Comparison of ENCODE assay signal across 8 mouse cellular contexts in the genomic region with DNA sequence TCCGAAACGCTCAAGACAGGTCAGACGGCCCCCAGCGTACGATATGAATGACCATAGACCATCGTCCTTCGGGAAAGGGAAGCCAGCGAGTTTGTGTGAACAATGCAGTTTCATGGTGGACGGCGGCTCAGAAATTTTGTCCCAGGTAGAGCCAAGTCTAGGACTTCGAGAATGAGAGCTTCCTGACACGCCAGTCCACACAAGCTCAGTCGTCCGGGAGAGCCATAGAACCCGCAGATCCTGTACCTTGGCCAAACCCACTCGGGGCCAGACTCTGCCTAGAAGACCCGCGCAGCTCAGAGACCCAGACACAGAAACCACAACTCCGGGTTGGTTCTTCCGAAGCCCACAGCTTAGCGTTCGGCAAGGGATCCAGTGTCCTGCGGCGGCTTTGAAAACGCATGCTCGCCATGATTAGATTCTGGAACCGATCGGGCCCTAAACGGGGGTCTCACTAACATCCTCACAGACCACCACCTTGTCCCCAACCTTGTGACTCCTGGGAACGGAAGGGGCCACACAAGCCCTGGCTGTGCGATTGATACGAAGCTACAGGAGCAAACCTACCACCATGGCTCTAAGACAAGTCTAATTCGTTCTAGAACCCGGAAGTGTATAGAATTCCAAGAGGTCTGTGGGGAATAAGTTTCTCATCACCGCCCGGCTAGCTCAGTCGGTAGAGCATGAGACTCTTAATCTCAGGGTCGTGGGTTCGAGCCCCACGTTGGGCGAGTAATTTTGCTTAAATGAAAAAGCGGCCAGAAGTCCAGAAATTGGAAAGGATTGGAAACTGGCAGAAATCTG. TPM values are rescaled to one million over a fixed set of nuclear protein-coding genes. Genes with fewer than 3 reads are reported as not detected.
A peak's percentile ranks its signal among the peaks of the same experiment; 100 is the strongest.
DNase-seq lines count a peak whose midpoint lies in the region; ATAC-seq and TF ChIP-seq lines count a peak whose summit lies in the region.

No protein-coding gene starts in this region.

- H3K79me3 ChIP-seq in C2C12 (ENCODE audit: low read depth): no peaks in the 10 kb centered on the region

- peak overlapping the region; percentile 82 for H3K27ac ChIP-seq in heart, embryonic 13.5 days (replicated peaks)
- peak overlapping the region; percentile 90 for H3K27ac ChIP-seq in kidney, postnatal 0 days
- peak overlapping the region; percentile 72 for H3K27ac ChIP-seq in liver, adult 2 months (replicated peaks; ENCODE audit: insufficient read depth, low read depth, low read length)

- peak overlapping the region; percentile 81 for H3K4me3 ChIP-seq in C2C12 (ENCODE audit: insufficient read depth, poor library complexity, severe bottlenecking)
- peak overlapping the region; percentile 86 for H3K4me3 ChIP-seq in heart, embryonic 13.5 days
- H3K4me3 ChIP-seq in kidney, postnatal 0 days (replicated peaks; ENCODE audit: low read depth, low read length): peak overlapping the region; percentile 87
- H3K4me3 ChIP-seq in liver, adult 2 months (ENCODE audit: insufficient read depth, low read depth, low read length): peak overlapping the region; percentile 88

- under 1% methylated on average over 42 of the region's 42 CpGs for WGBS in heart, embryonic 13.5 days
- WGBS in kidney, postnatal 0 days: under 1% methylated on average over 42 of the region's 42 CpGs
- under 1% methylated on average over 42 of the region's 42 CpGs for WGBS in liver, adult 2 months

- no peak for TF ChIP-seq POLR2A in liver, adult 2 months (IDR thresholded peaks at IDR 0.05; ENCODE audit: extremely low read depth, insufficient read depth, low read length)

- peak; percentile 92 for DNase-seq in brain, adult 2 months (ENCODE audit: low read depth, low spot score)
- DNase-seq in fibroblast of lung, adult 2 months (ENCODE audit: low read depth): peak; percentile 84
- DNase-seq in kidney, postnatal 0 days (ENCODE audit: low spot score): peak; percentile 91
- peak; percentile 81 for DNase-seq in liver, adult 2 months (ENCODE audit: extremely low read depth, low read depth, low spot score)
- peak; percentile 56 to 75 for DNase-seq in monocyte, adult 2 months (ENCODE audit: low read depth in 1 of 2, low spot score in 2 of 2)
- DNase-seq in spleen, postnatal 10 days (ENCODE audit: low spot score in 2 of 2): peak; percentile 81

- ATAC-seq in heart, embryonic 13.5 days (ENCODE audit: extremely low read depth, insufficient number of reproducible peaks, low FRiP score, low TSS enrichment): peak; percentile 32; the same call in 1 of the 2 replicates
- peak; percentile 35 for ATAC-seq in kidney, postnatal 0 days (replicated peaks; ENCODE audit: low FRiP score, low read depth)

- no peaks in the 10 kb centered on the region for H3K79me2 ChIP-seq in C2C12 (ENCODE audit: control insufficient read depth, insufficient read depth)
- no peaks in the 10 kb centered on the region for H3K79me2 ChIP-seq in liver, adult 2 months (ENCODE audit: control insufficient read depth, insufficient read depth, low read length)

- H3ac ChIP-seq in C2C12 (ENCODE audit: control insufficient read depth, insufficient read length, low read depth): peak overlapping the region; percentile 79

- no peaks in the 10 kb centered on the region for H3K36me3 ChIP-seq in C2C12 (ENCODE audit: control insufficient read depth, insufficient read depth)
- no peaks in the 10 kb centered on the region for H3K36me3 ChIP-seq in heart, embryonic 13.5 days
- no peaks in the 10 kb centered on the region for H3K36me3 ChIP-seq in kidney, postnatal 0 days (ENCODE audit: insufficient read depth, low read length)
- no peaks in the 10 kb centered on the region for H3K36me3 ChIP-seq in liver, adult 2 months (ENCODE audit: control insufficient read depth, insufficient read depth, low read length)

- H3K9me3 ChIP-seq in heart, embryonic 13.5 days: no peaks in the 10 kb centered on the region
- no peaks in the 10 kb centered on the region for H3K9me3 ChIP-seq in kidney, postnatal 0 days (replicated peaks; ENCODE audit: low read length)

- TF ChIP-seq CTCF in C2C12 (IDR thresholded peaks at IDR 0.05; ENCODE audit: control insufficient read depth, insufficient read depth, insufficient read length): no peak
- TF ChIP-seq CTCF in kidney, postnatal 0 days (IDR thresholded peaks at IDR 0.05; ENCODE audit: low read depth): no peak
- no peak for TF ChIP-seq CTCF in liver, adult 2 months (IDR thresholded peaks at IDR 0.05; ENCODE audit: low read depth, low read length)

- H3K27me3 ChIP-seq in C2C12 (ENCODE audit: control insufficient read depth, insufficient read depth, insufficient read length): no peaks in the 10 kb centered on the region
- H3K27me3 ChIP-seq in heart, embryonic 13.5 days (replicated peaks): 0 out of 2 replicates have a peak, but pooled peaks cover 3% of the 10 kb centered on the region
- no peaks in the 10 kb centered on the region for H3K27me3 ChIP-seq in kidney, postnatal 0 days (ENCODE audit: insufficient read depth, low read length)
- no peaks in the 10 kb centered on the region for H3K27me3 ChIP-seq in liver, adult 2 months (ENCODE audit: control insufficient read depth, insufficient read depth, low read length)

- H3K9ac ChIP-seq in heart, embryonic 13.5 days: peak overlapping the region; percentile 90
- peak overlapping the region; percentile 78 for H3K9ac ChIP-seq in kidney, postnatal 0 days (ENCODE audit: low read depth, low read length)
- H3K9ac ChIP-seq in liver, adult 2 months (ENCODE audit: low read depth, low read length): peak overlapping the region; percentile 89

- H3K4me1 ChIP-seq in heart, embryonic 13.5 days: peaks cover 33% of the 10 kb centered on the region
- peaks cover 8% of the 10 kb centered on the region for H3K4me1 ChIP-seq in kidney, postnatal 0 days (replicated peaks; ENCODE audit: insufficient read depth, low read length)
- H3K4me1 ChIP-seq in liver, adult 2 months (ENCODE audit: control insufficient read depth, insufficient read depth, low read length): peaks cover 3% of the 10 kb centered on the region; the same call in 1 of the 2 replicates

- peak overlapping the region; percentile 71 for H3K4me2 ChIP-seq in heart, embryonic 13.5 days
- H3K4me2 ChIP-seq in kidney, postnatal 0 days (ENCODE audit: low read length): peak overlapping the region; percentile 64

TF ChIP-seq in C2C12, 6 proteins besides CTCF, POLR2A, EP300 and RAD21:
- TF ChIP-seq FOSL1 (IDR thresholded peaks at IDR 0.05; ENCODE audit: insufficient read depth, low read length, poor library complexity, severe bottlenecking): no peak
- no peak for TF ChIP-seq MYOG (IDR thresholded peaks at IDR 0.05; ENCODE audit: control insufficient read depth, extremely low read depth, insufficient read length)
- no peak for TF ChIP-seq MYOD1 (IDR thresholded peaks at IDR 0.05; ENCODE audit: control insufficient read depth, insufficient read length, low read depth)
- no peak for TF ChIP-seq USF1 (IDR thresholded peaks at IDR 0.05; ENCODE audit: low read depth)
- TF ChIP-seq MAX (IDR thresholded peaks at IDR 0.05): no peak
- TF ChIP-seq CEBPB (IDR thresholded peaks at IDR 0.05; ENCODE audit: low read depth): no peak

RNA-seq across cellular contexts. Expression of a gene that starts 17.1 kb away (rescaled TPM):
- 13.0 TPM for polyA plus RNA-seq in C2C12 (2012; fragmentation: generic; extraction: Trizol)
- 12.7 and 13.3 TPM in 2 replicates for polyA plus RNA-seq in heart, embryonic 13.5 days (2015; fragmentation: Nextera tagmentation; extraction: Ambion mirVana)
- polyA plus RNA-seq in kidney, postnatal 0 days (2015; fragmentation: Nextera tagmentation; extraction: Ambion mirVana): 16.8 and 19.1 TPM in 2 replicates
- 4.5 and 4.8 TPM in 2 replicates for total RNA-seq in liver, adult 2 months (2014; rRNA removed)
- 7.6 and 10.7 TPM in 2 replicates for polyA plus RNA-seq in liver, adult 2 months (2012; rRNA removed)

RNA-seq across cellular contexts. Expression of a gene that starts 52.4 kb away (rescaled TPM):
- polyA plus RNA-seq in C2C12 (2012; fragmentation: generic; extraction: Trizol): 5.2 TPM
- polyA plus RNA-seq in heart, embryonic 13.5 days (2015; fragmentation: Nextera tagmentation; extraction: Ambion mirVana): 9.2 and 9.3 TPM in 2 replicates
- 12.6 and 14.3 TPM in 2 replicates for polyA plus RNA-seq in kidney, postnatal 0 days (2015; fragmentation: Nextera tagmentation; extraction: Ambion mirVana)
- total RNA-seq in liver, adult 2 months (2014; rRNA removed): 1.3 and 2.0 TPM in 2 replicates
- polyA plus RNA-seq in liver, adult 2 months (2012; rRNA removed): 2.2 and 3.2 TPM in 2 replicates

RNA-seq across cellular contexts. Expression of a gene that starts 53.8 kb away (rescaled TPM):
- polyA plus RNA-seq in C2C12 (2012; fragmentation: generic; extraction: Trizol): 0.09 TPM
- polyA plus RNA-seq in heart, embryonic 13.5 days (2015; fragmentation: Nextera tagmentation; extraction: Ambion mirVana): not detected in 2 replicates
- polyA plus RNA-seq in kidney, postnatal 0 days (2015; fragmentation: Nextera tagmentation; extraction: Ambion mirVana): not detected in 2 replicates
- total RNA-seq in liver, adult 2 months (2014; rRNA removed): not detected in 2 replicates
- not detected in 2 replicates for polyA plus RNA-seq in liver, adult 2 months (2012; rRNA removed)

Comparison
In these comparisons a context has a peak if more than half of its experiments do, and no peak if none do; other contexts are left out.
1. Peak in every context shown above with its lines: DNase-seq, ATAC-seq, H3K4me3 ChIP-seq and H3K27ac ChIP-seq.